Mouse (Mus musculus) right cerebral cortex, postnatal 4 days (tissue): ENCODE measurements around the gene Gpr37.

Source experiments
- DNase-seq: peaks from one replicate; pipeline ENCODE4 v3.0.0-alpha.2; 2022

Gpr37 gene

GRCm38 (mm10) chr6:25690629-25691028 is at the start of gene Gpr37:
Gpr37 (minus strand) TSS chr6:25690729.
- DNase-seq: no peak

GRCm38 (mm10) chr6:25736533-25736932 is 46.0 kb upstream of the Gpr37 start:
- DNase-seq: no peak

GRCm38 (mm10) chr6:25726560-25726959 is 36.0 kb upstream of the Gpr37 start:
- DNase-seq: no peak

GRCm38 (mm10) chr6:25710601-25711000 is 20.1 kb upstream of the Gpr37 start:
- no peak for DNase-seq

- peak; percentile 61 for DNase-seq
Measured at GRCm38 (mm10) chr6:25709250-25709895, 18.8 kb upstream of the Gpr37 start.

GRCm38 (mm10) chr6:25699956-25700355 is 9.4 kb upstream of the Gpr37 start:
- no peak for DNase-seq

- DNase-seq: peak; percentile 47
Measured at GRCm38 (mm10) chr6:25690284-25690605, 284 bp downstream of the Gpr37 start.

GRCm38 (mm10) chr6:25689520-25690283 is 827 bp downstream of the Gpr37 start:
- peak; percentile 49 for DNase-seq

- DNase-seq: peak; percentile 20
Measured at GRCm38 (mm10) chr6:25688927-25689519, 1.5 kb downstream of the Gpr37 start.

- peak; percentile 48 for DNase-seq
Measured at GRCm38 (mm10) chr6:25686760-25687200, 3.7 kb downstream of the Gpr37 start.

GRCm38 (mm10) chr6:25684391-25684790 is 6.1 kb downstream of the Gpr37 start:
- DNase-seq: no peak

GRCm38 (mm10) chr6:25675111-25675510 is 15.4 kb downstream of the Gpr37 start:
- DNase-seq: no peak

GRCm38 (mm10) chr6:25673801-25674200 is 16.7 kb downstream of the Gpr37 start:
- no peak for DNase-seq

GRCm38 (mm10) chr6:25670150-25670549 is 20.4 kb downstream of the Gpr37 start:
- DNase-seq: no peak

- DNase-seq: no peak
Measured at GRCm38 (mm10) chr6:25663942-25664341, 26.6 kb downstream of the Gpr37 start.

- DNase-seq: no peak
Measured at GRCm38 (mm10) chr6:25659924-25660675, 30.4 kb downstream of the Gpr37 start.
